Mouse (Mus musculus) ovary, postnatal 10 days (tissue): ENCODE data around the gene Fance.
"Not testable (repeated sequence)": the region's sequence is repeated elsewhere in the genome, so short reads cannot be mapped to it uniquely, and the experiment has no call there.

Experiments
- DNase-seq: peaks from one replicate; pipeline ENCODE4 v3.0.0; 2022; ENCODE audit warnings: low spot score

Fance gene

GRCm38 (mm10) chr17:28349901-28350465, 36.7 kb downstream of the Fance start:
- no peak for DNase-seq

GRCm38 (mm10) chr17:28350466-28351352, 37.4 kb downstream of the Fance start, which contains the start of gene Tead3:
Gene Tead3 (minus strand): TSS chr17:28350817.
- DNase-seq: peak; percentile 73

- DNase-seq: no peak
Measured at GRCm38 (mm10) chr17:28351353-28351890, 38.1 kb downstream of the Fance start.

GRCm38 (mm10) chr17:28352018-28352417, 38.7 kb downstream of the Fance start:
- DNase-seq: no peak

GRCm38 (mm10) chr17:28355871-28356270, 42.6 kb downstream of the Fance start:
- DNase-seq: no peak

GRCm38 (mm10) chr17:28358576-28359261, 45.4 kb downstream of the Fance start:
- not testable (repeated sequence) for DNase-seq

- no peak for DNase-seq
Measured at GRCm38 (mm10) chr17:28360531-28361277, 47.4 kb downstream of the Fance start.

- no peak for DNase-seq
Measured at GRCm38 (mm10) chr17:28361921-28362652, 48.8 kb downstream of the Fance start.

DNA sequence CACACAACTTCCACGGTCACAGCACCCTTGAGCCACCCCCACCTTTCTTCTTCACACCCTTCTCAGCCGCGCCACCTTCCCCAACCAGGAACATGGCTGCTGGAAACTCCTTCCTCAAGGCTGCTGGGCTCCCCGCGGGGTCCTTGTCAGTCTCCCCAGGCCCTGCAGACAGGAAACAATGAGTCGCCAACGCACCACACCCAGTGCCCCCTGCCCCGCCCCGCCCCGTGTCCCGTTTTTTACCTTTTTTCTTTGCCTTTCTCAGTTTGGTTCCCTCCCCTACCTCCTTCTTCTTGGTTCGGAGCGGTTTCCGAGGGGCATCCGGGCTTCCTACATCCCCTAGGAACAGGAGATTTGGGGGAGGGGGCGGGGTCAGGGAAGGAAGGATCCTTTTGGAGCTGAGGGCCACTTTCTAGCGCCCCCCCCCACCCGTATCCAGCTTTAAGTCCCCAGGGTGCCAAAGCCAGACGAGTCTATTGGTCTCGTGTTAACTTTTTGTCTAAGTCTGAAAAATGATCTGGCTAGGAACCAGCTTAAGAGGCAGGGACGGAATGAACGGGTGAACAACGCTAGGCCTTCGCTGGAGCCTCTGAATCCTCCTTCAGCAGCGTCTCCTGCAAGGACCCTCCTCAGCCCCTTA, 49.5 kb downstream of the Fance start:
- DNase-seq: no peak

GRCm38 (mm10) chr17:28363507-28363906, 50.2 kb downstream of the Fance start:
- DNase-seq: no peak

DNA sequence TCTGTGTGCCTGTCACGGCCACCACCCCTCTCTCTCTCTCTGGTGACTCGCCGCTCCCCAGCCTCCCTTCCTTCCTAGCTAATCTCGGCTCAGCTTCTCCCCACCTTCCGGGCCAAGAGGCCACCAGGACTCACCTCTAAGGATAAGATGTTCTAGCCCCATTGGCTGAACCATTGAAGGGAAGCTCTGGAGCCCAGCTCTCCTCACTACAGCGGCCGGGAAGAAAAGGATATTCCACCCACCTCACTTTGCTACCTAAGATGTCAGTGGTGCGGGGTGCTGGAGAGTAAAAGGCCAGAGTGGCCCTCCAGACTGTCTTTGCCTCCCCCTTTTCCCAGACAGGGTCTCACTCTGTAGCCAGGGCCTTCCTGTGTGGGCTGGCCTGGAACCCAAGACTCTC, 51.8 kb downstream of the Fance start, which contains the start of gene Tulp1:
TSS of gene Tulp1 (minus strand) at position 101 of the 400 bp plus-strand sequence.
- no peak for DNase-seq

DNA sequence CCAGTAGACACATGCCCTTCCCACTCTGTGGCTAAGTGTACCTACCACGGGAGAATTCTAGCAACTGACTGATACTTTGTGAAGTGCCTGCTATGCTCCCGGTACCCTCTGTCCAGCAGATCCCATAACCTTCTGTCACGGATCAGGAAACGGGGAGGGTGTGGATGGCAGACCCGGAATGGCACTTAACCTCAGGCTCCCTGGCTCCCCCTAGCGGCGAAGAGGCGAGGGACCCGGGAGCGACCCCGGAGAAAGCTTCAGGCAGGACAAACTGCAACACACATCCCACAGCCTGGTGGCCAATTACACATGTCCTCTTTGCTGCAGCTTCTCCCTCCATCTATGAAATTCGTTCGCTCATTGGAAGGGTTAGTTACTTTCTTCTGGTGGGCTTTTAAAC, 55.1 kb downstream of the Fance start:
- peak; percentile 59 for DNase-seq

- no peak for DNase-seq
Measured at GRCm38 (mm10) chr17:28369056-28369455, 55.7 kb downstream of the Fance start.

- DNase-seq: no peak
Measured at GRCm38 (mm10) chr17:28371286-28371685, 58.0 kb downstream of the Fance start.

- DNase-seq: no peak
Measured at GRCm38 (mm10) chr17:28371941-28372340, 58.6 kb downstream of the Fance start.

- DNase-seq: no peak
Measured at GRCm38 (mm10) chr17:28373821-28374220, 60.5 kb downstream of the Fance start.

DNA sequence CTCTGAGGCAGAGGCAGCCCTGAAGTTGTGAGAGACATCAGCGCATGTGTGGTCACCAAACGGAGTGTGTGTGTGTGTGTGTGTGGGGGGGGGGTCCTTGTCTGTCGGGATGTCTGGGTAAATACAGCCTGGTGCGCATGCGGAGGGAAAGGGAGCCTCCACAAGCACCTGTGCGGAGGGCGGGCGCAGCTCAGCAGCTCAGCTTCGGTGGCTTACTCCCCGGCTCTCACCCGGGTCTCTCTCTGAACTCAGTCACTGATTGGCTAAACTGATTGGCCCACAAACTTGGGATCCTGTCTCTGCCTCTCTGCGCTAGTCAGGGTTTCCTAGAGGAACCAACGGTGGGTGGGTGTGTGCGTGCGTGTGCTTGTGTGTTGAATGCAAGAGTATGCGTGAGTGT, 61.2 kb downstream of the Fance start:
- no peak for DNase-seq

- DNase-seq: no peak
Measured at GRCm38 (mm10) chr17:28375592-28376061, 62.3 kb downstream of the Fance start.
